Mouse (Mus musculus) mesoderm, embryonic 11.5 days (tissue): ENCODE data around the gene Afap1l2.
A peak's percentile ranks its signal among the peaks of the same experiment; 100 is the strongest.

ENCODE experiments used
- DNase-seq: peaks from one replicate; pipeline ENCODE4 v3.0.0-alpha.2; 2012; ENCODE audit warnings: low read depth, low spot score

Gene Afap1l2

GRCm38 (mm10) chr19:57007781-57008710 is at the start of gene Afap1l2:
Gene Afap1l2 (minus strand): TSS chr19:57008228.
- peak; percentile 37 for DNase-seq

GRCm38 (mm10) chr19:57057568-57057967 is 49.5 kb upstream of the Afap1l2 start:
- DNase-seq: no peak

- no peak for DNase-seq
Observed at GRCm38 (mm10) chr19:57055215-57056120, 47.4 kb upstream of the Afap1l2 start.

GRCm38 (mm10) chr19:57052959-57053358 is 44.9 kb upstream of the Afap1l2 start:
- no peak for DNase-seq

GRCm38 (mm10) chr19:57052016-57052415 is 44.0 kb upstream of the Afap1l2 start:
- no peak for DNase-seq

GRCm38 (mm10) chr19:57049592-57050090 is 41.6 kb upstream of the Afap1l2 start:
- no peak for DNase-seq

GRCm38 (mm10) chr19:57047671-57048320 is 39.8 kb upstream of the Afap1l2 start:
- DNase-seq: no peak

GRCm38 (mm10) chr19:57039258-57039657 is 31.2 kb upstream of the Afap1l2 start:
- DNase-seq: peak; percentile 63

GRCm38 (mm10) chr19:57036860-57037259 is 28.8 kb upstream of the Afap1l2 start:
- DNase-seq: no peak

GRCm38 (mm10) chr19:57031582-57031981 is 23.6 kb upstream of the Afap1l2 start:
- peak; percentile 64 for DNase-seq

- no peak for DNase-seq
Observed at GRCm38 (mm10) chr19:57029461-57029860, 21.4 kb upstream of the Afap1l2 start.

- DNase-seq: no peak
Observed at GRCm38 (mm10) chr19:57028327-57029179, 20.5 kb upstream of the Afap1l2 start.

- DNase-seq: no peak
Observed at GRCm38 (mm10) chr19:57026501-57026900, 18.5 kb upstream of the Afap1l2 start.

- no peak for DNase-seq
Observed at GRCm38 (mm10) chr19:57017785-57018179, 9.8 kb upstream of the Afap1l2 start.

GRCm38 (mm10) chr19:57016995-57017784 is 9.2 kb upstream of the Afap1l2 start:
- peak; percentile 36 for DNase-seq

GRCm38 (mm10) chr19:57014808-57015207 is 6.8 kb upstream of the Afap1l2 start:
- no peak for DNase-seq

GRCm38 (mm10) chr19:57013271-57013677 is 5.2 kb upstream of the Afap1l2 start:
- no peak for DNase-seq

GRCm38 (mm10) chr19:57012068-57012467 is 4.0 kb upstream of the Afap1l2 start:
- no peak for DNase-seq

GRCm38 (mm10) chr19:57010064-57010463 is 2.0 kb upstream of the Afap1l2 start:
- DNase-seq: no peak

GRCm38 (mm10) chr19:57009653-57010052 is 1.6 kb upstream of the Afap1l2 start:
- no peak for DNase-seq
